Mouse (Mus musculus): ENCODE measurements at regions not wholly inside any gene's neighbourhood (a gene's known extent, or its start where the extent isn't known, plus 50 kb on each side); places are given as distances from the start of the nearest gene placed in this dataset.
A peak's percentile ranks its signal among the peaks of the same experiment; 100 is the strongest.

DNA sequence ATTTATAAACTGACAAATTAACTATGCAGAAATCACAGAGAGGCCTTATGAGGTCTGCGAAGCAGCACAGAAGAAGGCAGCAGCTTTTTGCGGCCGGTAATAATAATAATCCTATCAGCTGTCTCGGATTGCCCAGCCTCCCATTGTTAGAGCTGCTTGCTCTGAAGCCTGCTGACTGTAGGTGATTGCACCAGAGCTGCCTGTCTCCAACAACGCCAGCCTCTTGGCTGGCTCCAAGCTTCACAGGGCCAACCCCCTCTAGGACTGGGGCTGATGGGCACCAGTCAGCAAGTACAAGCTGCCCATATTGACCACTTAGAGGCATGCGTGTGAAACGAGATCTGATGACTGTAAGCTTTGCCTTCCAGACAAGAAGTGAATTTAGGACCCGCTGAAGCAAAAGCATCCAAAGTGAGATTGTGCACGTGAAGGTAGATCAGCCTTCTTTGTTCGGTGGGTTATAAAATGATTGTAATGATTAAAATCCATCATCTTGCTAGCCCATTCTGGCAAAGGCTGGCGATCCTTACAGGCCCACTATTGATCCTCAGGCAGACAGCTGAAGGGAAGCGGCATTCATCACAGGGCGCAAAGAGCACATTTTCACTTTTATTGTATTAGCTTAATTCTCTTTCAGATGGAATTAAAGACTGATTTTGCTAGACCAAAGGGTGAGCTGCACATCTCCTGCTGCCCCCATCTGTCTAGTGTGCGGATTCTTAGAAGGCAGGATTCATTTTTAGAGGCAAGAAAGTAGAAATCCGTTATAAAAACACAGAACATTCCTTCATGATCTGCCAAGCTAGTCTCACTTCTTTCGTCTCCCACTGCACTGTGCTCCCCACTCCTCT lies 503.2 kb upstream of the Smim15 start:
- DNase-seq (ENCODE audit: low read depth) = peak; percentile 93
- no peak for TF ChIP-seq CTCF (IDR thresholded peaks at IDR 0.05; ENCODE audit: borderline replicate concordance, extremely low read depth, insufficient read depth, insufficient read length)
- TF ChIP-seq POLR2A (IDR thresholded peaks at IDR 0.05; ENCODE audit: borderline replicate concordance, extremely low read depth, insufficient read depth, insufficient read length, poor library complexity, severe bottlenecking) = peak; percentile 31; the same call in 1 of the 2 replicates

- peak; percentile 87 for DNase-seq (ENCODE audit: low read depth)
- TF ChIP-seq CTCF (IDR thresholded peaks at IDR 0.05; ENCODE audit: borderline replicate concordance, extremely low read depth, insufficient read depth, insufficient read length) (no peak), POLR2A (IDR thresholded peaks at IDR 0.05; ENCODE audit: borderline replicate concordance, extremely low read depth, insufficient read depth, insufficient read length, poor library complexity, severe bottlenecking) (no peak)
These were observed 503.9 kb upstream of the Smim15 start for GRCm38 (mm10) chr13:107540305-107540704.

GRCm38 (mm10) chr13:107539867-107540266 lies 504.4 kb upstream of the Smim15 start:
- peak; percentile 51 for DNase-seq (ENCODE audit: low read depth)
- no peak for TF ChIP-seq POLR2A (IDR thresholded peaks at IDR 0.05; ENCODE audit: borderline replicate concordance, extremely low read depth, insufficient read depth, insufficient read length, poor library complexity, severe bottlenecking)
- TF ChIP-seq CTCF (IDR thresholded peaks at IDR 0.05; ENCODE audit: borderline replicate concordance, extremely low read depth, insufficient read depth, insufficient read length) = no peak

DNA sequence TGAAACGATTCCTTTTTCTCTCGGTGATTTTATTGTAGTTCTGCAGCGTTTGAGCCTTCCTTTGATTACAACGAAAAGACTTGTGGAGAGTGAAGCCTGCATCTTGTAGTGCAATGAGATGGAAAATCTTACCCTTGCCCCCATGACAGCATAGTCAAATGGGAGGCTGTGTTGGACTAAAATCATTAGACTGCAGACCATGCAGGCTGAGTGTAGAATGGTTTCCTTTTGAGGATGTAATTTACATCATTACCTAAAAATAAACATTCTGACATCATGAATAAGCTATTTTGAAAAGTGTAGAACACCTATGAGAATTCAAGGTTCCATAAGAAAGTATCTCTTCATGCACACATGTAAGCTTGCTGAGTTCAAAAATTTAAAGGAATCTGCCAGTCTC lies 504.9 kb upstream of the Smim15 start:
- no peak for DNase-seq (ENCODE audit: low read depth)
- no peak for TF ChIP-seq CTCF (IDR thresholded peaks at IDR 0.05; ENCODE audit: borderline replicate concordance, extremely low read depth, insufficient read depth, insufficient read length)
- no peak for TF ChIP-seq POLR2A (IDR thresholded peaks at IDR 0.05; ENCODE audit: borderline replicate concordance, extremely low read depth, insufficient read depth, insufficient read length, poor library complexity, severe bottlenecking)

GRCm38 (mm10) chr13:107535213-107535612 lies 509.0 kb upstream of the Smim15 start:
- TF ChIP-seq POLR2A (IDR thresholded peaks at IDR 0.05; ENCODE audit: borderline replicate concordance, extremely low read depth, insufficient read depth, insufficient read length, poor library complexity, severe bottlenecking) (no peak), CTCF (IDR thresholded peaks at IDR 0.05; ENCODE audit: borderline replicate concordance, extremely low read depth, insufficient read depth, insufficient read length) (no peak)
- no peak for DNase-seq (ENCODE audit: low read depth)

DNA sequence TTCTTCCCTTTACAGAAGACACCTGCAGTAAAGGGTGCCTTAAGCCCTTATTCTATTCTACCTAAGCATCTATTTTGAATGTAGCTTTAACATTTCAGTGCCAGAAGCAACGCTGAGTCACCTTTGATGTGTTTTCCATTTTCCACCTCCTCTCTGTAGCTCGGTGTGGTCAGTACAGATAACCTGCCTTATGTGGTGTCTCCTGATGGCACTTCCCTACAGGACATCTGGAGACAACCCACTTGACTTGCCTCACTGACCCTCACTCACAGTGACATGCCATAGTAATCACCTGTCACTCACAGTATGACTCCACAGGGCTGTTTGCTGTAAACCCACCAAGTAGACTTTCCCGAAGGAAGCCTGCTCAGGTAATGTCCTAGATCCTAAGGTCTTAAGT lies 510.9 kb upstream of the Smim15 start:
- no peak for DNase-seq (ENCODE audit: low read depth)
- no peak for TF ChIP-seq POLR2A (IDR thresholded peaks at IDR 0.05; ENCODE audit: borderline replicate concordance, extremely low read depth, insufficient read depth, insufficient read length, poor library complexity, severe bottlenecking)

GRCm38 (mm10) chr13:107531528-107531927 lies 509.6 kb upstream of the Kif2a start:
- DNase-seq (ENCODE audit: low read depth) = peak; percentile 55
- no peak for TF ChIP-seq CTCF (IDR thresholded peaks at IDR 0.05; ENCODE audit: borderline replicate concordance, extremely low read depth, insufficient read depth, insufficient read length)
- no peak for TF ChIP-seq POLR2A (IDR thresholded peaks at IDR 0.05; ENCODE audit: borderline replicate concordance, extremely low read depth, insufficient read depth, insufficient read length, poor library complexity, severe bottlenecking)

DNA sequence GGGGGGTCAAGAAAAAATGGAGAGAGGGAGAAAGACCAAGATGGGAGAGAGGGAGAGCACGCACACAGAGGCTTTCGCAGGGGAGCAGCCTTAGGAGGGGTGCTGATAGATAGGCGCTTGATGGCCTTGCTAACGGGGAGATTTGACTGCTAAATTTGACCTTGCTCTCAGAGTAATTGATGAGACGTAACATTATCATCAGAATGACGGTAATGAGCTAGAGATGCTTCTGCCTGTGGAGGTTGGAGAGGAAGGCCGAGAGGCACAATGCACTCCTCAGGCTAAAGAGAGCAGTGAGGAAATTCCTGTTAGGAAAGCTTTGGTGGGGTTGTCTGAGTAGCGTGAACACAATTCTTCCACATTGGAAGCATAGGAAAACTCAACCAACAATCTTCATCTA lies 509.1 kb upstream of the Kif2a start:
- no peak for TF ChIP-seq CTCF (IDR thresholded peaks at IDR 0.05; ENCODE audit: borderline replicate concordance, extremely low read depth, insufficient read depth, insufficient read length)
- TF ChIP-seq POLR2A (IDR thresholded peaks at IDR 0.05; ENCODE audit: borderline replicate concordance, extremely low read depth, insufficient read depth, insufficient read length, poor library complexity, severe bottlenecking) = no peak
- DNase-seq (ENCODE audit: low read depth) = peak; percentile 40

- no peak for DNase-seq (ENCODE audit: low read depth)
- TF ChIP-seq CTCF (IDR thresholded peaks at IDR 0.05; ENCODE audit: borderline replicate concordance, extremely low read depth, insufficient read depth, insufficient read length) = no peak
- no peak for TF ChIP-seq POLR2A (IDR thresholded peaks at IDR 0.05; ENCODE audit: borderline replicate concordance, extremely low read depth, insufficient read depth, insufficient read length, poor library complexity, severe bottlenecking)
These were observed 508.5 kb upstream of the Kif2a start for GRCm38 (mm10) chr13:107530392-107530791.

DNA sequence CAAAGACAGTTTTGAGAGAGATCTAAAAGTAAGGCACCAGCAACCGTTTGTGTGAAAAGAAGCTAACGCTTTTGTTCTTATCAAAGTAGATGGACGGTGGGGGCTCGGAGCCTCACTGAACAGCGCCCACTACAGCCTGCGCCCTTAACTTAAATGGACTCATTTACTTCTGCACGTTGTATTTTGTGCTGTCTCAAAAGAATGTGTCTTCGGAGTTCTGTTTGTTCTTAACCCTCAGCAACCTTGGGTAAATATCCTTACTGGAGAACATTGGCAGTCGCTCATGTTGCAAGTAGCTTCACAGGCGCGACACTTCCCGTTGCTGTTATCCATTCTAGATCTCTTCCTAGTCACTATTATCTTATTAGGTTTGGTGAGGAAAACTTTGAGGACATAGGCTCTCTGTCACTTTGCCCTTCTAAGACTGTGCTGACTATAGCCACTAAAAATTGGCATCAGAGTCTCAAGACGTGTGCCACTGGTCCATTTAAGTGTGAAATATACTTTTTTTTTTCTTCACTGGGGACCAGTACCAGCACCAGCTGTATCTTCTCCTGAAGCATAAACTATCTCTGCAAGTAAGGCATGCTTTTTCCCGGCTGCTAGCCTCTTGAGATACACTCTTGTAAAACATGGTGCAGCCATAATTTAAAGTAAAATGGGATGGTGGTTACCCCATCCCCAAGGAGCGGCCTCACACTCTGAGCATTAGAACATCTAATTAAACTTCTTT lies 507.0 kb upstream of the Kif2a start:
- TF ChIP-seq POLR2A (IDR thresholded peaks at IDR 0.05; ENCODE audit: borderline replicate concordance, extremely low read depth, insufficient read depth, insufficient read length, poor library complexity, severe bottlenecking) (no peak), CTCF (IDR thresholded peaks at IDR 0.05; ENCODE audit: borderline replicate concordance, extremely low read depth, insufficient read depth, insufficient read length) (no peak)
- no peak for DNase-seq (ENCODE audit: low read depth)

- TF ChIP-seq CTCF (IDR thresholded peaks at IDR 0.05; ENCODE audit: borderline replicate concordance, extremely low read depth, insufficient read depth, insufficient read length) (no peak), POLR2A (IDR thresholded peaks at IDR 0.05; ENCODE audit: borderline replicate concordance, extremely low read depth, insufficient read depth, insufficient read length, poor library complexity, severe bottlenecking) (no peak)
- no peak for DNase-seq (ENCODE audit: low read depth)
These were observed 501.0 kb upstream of the Kif2a start for GRCm38 (mm10) chr13:107522942-107523341.

Measured in brain, embryonic 14.5 days (tissue).